Mouse (Mus musculus) myocyte (in vitro differentiated cells): Measurements from ENCODE around the gene Ints3.

Source experiments
- E2F4 ChIP-seq: IDR thresholded peaks from one replicate; pipeline ENCODE4 v1.6.1; 2011; ENCODE audit warnings: mild to moderate bottlenecking, control low read depth, moderate library complexity; ENCODE audit not compliant: insufficient read depth
- MAX ChIP-seq: IDR thresholded peaks from one replicate; pipeline ENCODE4 v1.6.1; 2011; ENCODE audit warnings: low read depth, mild to moderate bottlenecking, control low read depth
- MYOD1 ChIP-seq, 3 experiments: IDR thresholded peaks; one replicate each; pipeline ENCODE4 v1.6.1; 2011; ENCODE audit warnings: control low read depth in 2 of 3, low read depth in 2 of 3, mild to moderate bottlenecking in 2 of 3, moderate library complexity in 1 of 3; ENCODE audit not compliant: insufficient read length in 2 of 3, control insufficient read depth in 1 of 3
- MYOG ChIP-seq, 3 experiments: IDR thresholded peaks; one replicate each; pipeline ENCODE4 v1.6.1; 2011; ENCODE audit warnings: control low read depth in 2 of 3, low read depth in 2 of 3, mild to moderate bottlenecking in 2 of 3; ENCODE audit not compliant: insufficient read length in 2 of 3, control insufficient read depth in 1 of 3, insufficient read depth in 1 of 3
- POLR2A ChIP-seq: IDR thresholded peaks from one replicate; pipeline ENCODE4 v1.6.1; 2011; ENCODE audit warnings: low read depth, mild to moderate bottlenecking, control low read depth, moderate library complexity; ENCODE audit not compliant: insufficient read length
- POLR2AphosphoS2 ChIP-seq: IDR thresholded peaks from one replicate; pipeline ENCODE4 v1.6.1; 2011; ENCODE audit warnings: low read depth, control low read depth; ENCODE audit not compliant: insufficient read length
- TCF12 ChIP-seq: IDR thresholded peaks from one replicate; pipeline ENCODE4 v1.6.1; 2011; ENCODE audit warnings: mild to moderate bottlenecking, control low read depth; ENCODE audit not compliant: poor library complexity, insufficient read depth, severe bottlenecking
- USF1 ChIP-seq: IDR thresholded peaks from one replicate; pipeline ENCODE4 v1.6.1; 2011; ENCODE audit warnings: low read depth, mild to moderate bottlenecking, control low read depth, moderate library complexity

- TF ChIP-seq USF1 = no peak
- no peak for TF ChIP-seq POLR2AphosphoS2
- no peak for TF ChIP-seq POLR2A
- no peak for TF ChIP-seq MAX
- TF ChIP-seq MYOG (IDR thresholded peaks at IDR 0.05; ENCODE audit: control insufficient read depth in 1 of 3, insufficient read depth in 1 of 3, insufficient read length in 2 of 3, low read depth in 2 of 3) = no peak
- TF ChIP-seq E2F4 = no peak
- TF ChIP-seq MYOD1 (IDR thresholded peaks at IDR 0.05; ENCODE audit: control insufficient read depth in 1 of 3, insufficient read length in 2 of 3, low read depth in 2 of 3) = no peak
- TF ChIP-seq TCF12 = no peak
Measured at GRCm38 (mm10) chr3:90374368-90374767, 59.1 kb downstream of the Ints3 start.
